Comparison of ENCODE assay signal across 24 mouse cellular contexts in genomic region chr13:75817183-75817582, GRCm38 (mm10). TPM values are rescaled to one million over a fixed set of nuclear protein-coding genes. Genes with fewer than 3 reads are reported as not detected.
DNase-seq lines count a peak whose midpoint lies in the region; ATAC-seq and TF ChIP-seq lines count a peak whose summit lies in the region.
"Had no signal": no experiment of that assay in that cellular context is flagged by ENCODE, and none has a peak within 500 bp of the region (broad histone marks: within the 10 kb centered on the region; RNA-seq: fewer than 3 reads in every experiment).

No protein-coding gene starts in this region.

- H3K4me2 ChIP-seq in forebrain, embryonic 12.5 days = no peak overlapping the region
- H3K4me2 ChIP-seq: heart, embryonic 11.5 days; hindbrain, embryonic 13.5 days; intestine, embryonic 15.5 days had no signal

- TF ChIP-seq POLR2A in MEL (IDR thresholded peaks at IDR 0.05; ENCODE audit: control insufficient read depth in 1 of 2, insufficient read depth in 1 of 2, low read depth in 1 of 2, low read length in 2 of 2, poor library complexity in 1 of 2) = no peak

- H3K36me3 ChIP-seq in MEL (ENCODE audit: control insufficient read depth in 1 of 2, insufficient read depth in 2 of 2, low read length in 2 of 2) = peaks cover 0 to 10% of the 10 kb centered on the region in 2 experiments; a peak in 2 of 4 replicates
- H3K36me3 ChIP-seq in forebrain, embryonic 12.5 days (replicated peaks) = no peaks in the 10 kb centered on the region
- H3K36me3 ChIP-seq: forebrain, embryonic 10.5 days; hindbrain, embryonic 10.5 days; hindbrain, embryonic 13.5 days; intestine, embryonic 15.5 days had no signal

- H3K4me1 ChIP-seq in MEL (ENCODE audit: control insufficient read depth in 1 of 2, insufficient read depth in 2 of 2, low read length in 2 of 2) = peaks cover 3 to 5% of the 10 kb centered on the region in 2 experiments; a peak in 3 of 4 replicates
- peaks cover 5% of the 10 kb centered on the region; the same call in 1 of the 2 replicates for H3K4me1 ChIP-seq in forebrain, embryonic 12.5 days
- H3K4me1 ChIP-seq: hindbrain, embryonic 10.5 days; hindbrain, embryonic 13.5 days; intestine, embryonic 15.5 days had no signal

- peak; percentile 82 to 93 for TF ChIP-seq EP300 in MEL (IDR thresholded peaks at IDR 0.05; ENCODE audit: low read depth in 1 of 2, low read length in 2 of 2)

- 100% methylated on average over 2 of the region's 2 CpGs for WGBS in forebrain, embryonic 12.5 days

- H3K9ac ChIP-seq in MEL (ENCODE audit: control insufficient read depth, low read depth, low read length, poor library complexity, severe bottlenecking) = no peak overlapping the region
- no peak overlapping the region for H3K9ac ChIP-seq in forebrain, embryonic 12.5 days
- H3K9ac ChIP-seq: forebrain, postnatal 0 days; hindbrain, embryonic 13.5 days; intestine, embryonic 15.5 days had no signal

- H3K27ac ChIP-seq in MEL (ENCODE audit: control insufficient read depth, low read depth, low read length) = no peak overlapping the region
- no peak overlapping the region for H3K27ac ChIP-seq in forebrain, embryonic 12.5 days
- H3K27ac ChIP-seq: forebrain, embryonic 10.5 days; heart, adult 2 months; hindbrain, embryonic 10.5 days; hindbrain, embryonic 13.5 days; intestine, embryonic 15.5 days had no signal

- no peak for TF ChIP-seq RAD21 in MEL (IDR thresholded peaks at IDR 0.05; ENCODE audit: low read depth, low read length)

- H3K27me3 ChIP-seq in MEL (ENCODE audit: control insufficient read depth in 1 of 2, insufficient read depth in 2 of 2, low read length in 2 of 2) = no peaks in the 10 kb centered on the region
- H3K27me3 ChIP-seq in forebrain, embryonic 12.5 days = no peaks in the 10 kb centered on the region
- H3K27me3 ChIP-seq: hindbrain, embryonic 13.5 days; intestine, embryonic 15.5 days had no signal

- no peak for TF ChIP-seq CTCF in MEL (IDR thresholded peaks at IDR 0.05 in 2 of 3, conservative IDR thresholded peaks at IDR 0.05 in 1 of 3; ENCODE audit: control insufficient read depth in 1 of 3, insufficient read depth in 1 of 3, low read depth in 2 of 3, low read length in 3 of 3, poor library complexity in 1 of 3, severe bottlenecking in 1 of 3)

- no peaks in the 10 kb centered on the region for H3K9me3 ChIP-seq in MEL (replicated peaks; ENCODE audit: insufficient read depth, low read length)
- H3K9me3 ChIP-seq in forebrain, embryonic 12.5 days = no peaks in the 10 kb centered on the region
- H3K9me3 ChIP-seq: forebrain, embryonic 10.5 days; hindbrain, embryonic 10.5 days; hindbrain, embryonic 13.5 days; intestine, embryonic 15.5 days had no signal

- peak; percentile 28 for ATAC-seq in granulocyte monocyte progenitor cell, adult 5-6 weeks (replicated peaks; ENCODE audit: poor library complexity, severe bottlenecking)
- ATAC-seq in megakaryocyte-erythroid progenitor cell, adult 5-6 weeks (replicated peaks; ENCODE audit: low FRiP score, low TSS enrichment, poor library complexity, severe bottlenecking) = peak; percentile 86
- ATAC-seq in activated CD4-positive, CD25-positive, alpha-beta regulatory T cell, adult 4 months = no peak
- ATAC-seq in forebrain, embryonic 12.5 days (ENCODE audit: low FRiP score) = no peak
- ATAC-seq: CD4-positive, CD25-positive, alpha-beta regulatory T cell, adult 4 months; forebrain, embryonic 14.5 days; forebrain, postnatal 0 days; hindbrain, embryonic 16.5 days; intestine, embryonic 15.5 days had no signal

- no peaks in the 10 kb centered on the region for H3K79me2 ChIP-seq in MEL (ENCODE audit: control insufficient read depth, insufficient read depth, low read length, poor library complexity)

- peak; percentile 87 for DNase-seq in 416B (ENCODE audit: low read depth)
- peak; percentile 85 for DNase-seq in MEL (ENCODE audit: low read depth, low spot score)
- DNase-seq in right cerebral cortex, postnatal 36 days (ENCODE audit: low spot score in 2 of 2) = no peak
- DNase-seq: adrenal gland, adult 8-10 months; adrenal gland, postnatal 25 days; cerebellum, adult 11-12 months; cerebellum, adult 8-10 months; cerebellum, postnatal 10 days; cerebellum, postnatal 36 days; forebrain, postnatal 0 days; gastrocnemius, postnatal 25 days; heart, adult 2 months had no signal

- H3K4me3 ChIP-seq in MEL (ENCODE audit: control insufficient read depth in 1 of 2, insufficient read depth in 1 of 2, low read depth in 2 of 2, low read length in 2 of 2) = no peak overlapping the region
- no peak overlapping the region for H3K4me3 ChIP-seq in forebrain, embryonic 12.5 days (replicated peaks)
- H3K4me3 ChIP-seq: forebrain, embryonic 10.5 days; heart, adult 2 months; hindbrain, embryonic 10.5 days; hindbrain, embryonic 13.5 days; intestine, embryonic 15.5 days had no signal

TF ChIP-seq in MEL, 35 proteins besides CTCF, POLR2A, EP300 and RAD21:
- TF ChIP-seq USF2 (IDR thresholded peaks at IDR 0.05; ENCODE audit: borderline replicate concordance in 1 of 2, insufficient read depth in 1 of 2, low read depth in 1 of 2, low read length in 2 of 2) (no peak), NELFE (IDR thresholded peaks at IDR 0.05; ENCODE audit: low read depth, low read length) (no peak), GABPA (IDR thresholded peaks at IDR 0.05; ENCODE audit: low read depth, low read length) (no peak), TCF12 (IDR thresholded peaks at IDR 0.05; ENCODE audit: low read depth, low read length) (peak; percentile 71; the same call in 1 of the 2 replicates), SMC3 (IDR thresholded peaks at IDR 0.05; ENCODE audit: low read depth, low read length) (no peak), MYB (IDR thresholded peaks at IDR 0.05; ENCODE audit: low read depth, low read length) (no peak), E2F4 (IDR thresholded peaks at IDR 0.05; ENCODE audit: borderline replicate concordance, low read depth, low read length) (no peak), USF1 (IDR thresholded peaks at IDR 0.05; ENCODE audit: low read depth, low read length) (no peak), HCFC1 (IDR thresholded peaks at IDR 0.05; ENCODE audit: low read depth, low read length) (no peak), KAT2A (conservative IDR thresholded peaks at IDR 0.05; ENCODE audit: low read depth, low read length) (no peak), CHD1 (IDR thresholded peaks at IDR 0.05; ENCODE audit: low read depth, low read length) (no peak), MAZ (IDR thresholded peaks at IDR 0.05; ENCODE audit: low read depth, low read length) (no peak), JUND (IDR thresholded peaks at IDR 0.05; ENCODE audit: low read depth, low read length) (no peak), GATA1 (IDR thresholded peaks at IDR 0.05; ENCODE audit: low read depth, low read length) (peak; percentile 82), ZNF384 (IDR thresholded peaks at IDR 0.05; ENCODE audit: low read depth, low read length) (no peak), ZKSCAN1 (IDR thresholded peaks at IDR 0.05; ENCODE audit: low read depth, low read length) (no peak), TAL1 (IDR thresholded peaks at IDR 0.05; ENCODE audit: low read length) (peak; percentile 84), ZMIZ1 (IDR thresholded peaks at IDR 0.05; ENCODE audit: low read depth, low read length) (no peak), ZC3H11A (IDR thresholded peaks at IDR 0.05; ENCODE audit: low read depth, low read length) (no peak), ELF1 (IDR thresholded peaks at IDR 0.05; ENCODE audit: low read depth, low read length) (no peak), CHD2 (IDR thresholded peaks at IDR 0.05; ENCODE audit: low read length) (no peak), MAX (IDR thresholded peaks at IDR 0.05; ENCODE audit: low read length) (no peak), BHLHE40 (IDR thresholded peaks at IDR 0.05; ENCODE audit: borderline replicate concordance, low read depth, low read length) (no peak), ETS1 (IDR thresholded peaks at IDR 0.05; ENCODE audit: low read depth, low read length) (no peak), MAFK (IDR thresholded peaks at IDR 0.05; ENCODE audit: borderline replicate concordance, low read depth, low read length) (no peak), POLR2AphosphoS2 (IDR thresholded peaks at IDR 0.05; ENCODE audit: low read length) (no peak), MXI1 (IDR thresholded peaks at IDR 0.05; ENCODE audit: low read depth, low read length) (no peak)
TF ChIP-seq in MEL: peak in this region for 3.

RNA-seq across cellular contexts. Expression of gene Glrx, which starts 22.5 kb away (rescaled TPM):
- total RNA-seq in MEL (2012; rRNA removed) = 9.2 and 12.7 TPM in 2 replicates
- 10 to 100 TPM in 1 of 2 experiments, not detected in 1; 20.2 TPM for polyA plus RNA-seq in MEL (2012; ENCODE audit: insufficient read depth in 1 of 2, insufficient read length in 2 of 2, low read depth in 1 of 2, low replicate concordance in 2 of 2, missing spikeins in 1 of 2)
- total RNA-seq in granulocyte monocyte progenitor cell, adult 5-6 weeks (2014; fragmentation: Nextera tagmentation) = 143 and 158 TPM in 2 replicates
- 130 and 142 TPM in 2 replicates for total RNA-seq in granulocyte monocyte progenitor cell, adult 5-6 weeks (2017)
- total RNA-seq in megakaryocyte-erythroid progenitor cell, adult 5-6 weeks (2014; fragmentation: Nextera tagmentation) = 30.8 and 54.1 TPM in 2 replicates
- total RNA-seq in megakaryocyte-erythroid progenitor cell, adult 5-6 weeks (2017) = 29.4 and 43.8 TPM in 2 replicates
- 100 to 1,000 TPM; 318 to 351 TPM for polyA plus RNA-seq in activated CD4-positive, CD25-positive, alpha-beta regulatory T cell, adult 4 months (2017; shearing (Covaris generic))
- polyA plus RNA-seq in forebrain, embryonic 12.5 days (2016; fragmentation: Nextera tagmentation; extraction: Ambion mirVana) = 24.3 and 27.8 TPM in 2 replicates

Comparison
In these comparisons a context has a peak if more than half of its experiments do, and no peak if none do; other contexts are left out.
1. DNase-seq: peak in 416B (single experiment) and MEL (single experiment); none in right cerebral cortex, postnatal 36 days (0 of 2).
2. ATAC-seq: peak in granulocyte monocyte progenitor cell, adult 5-6 weeks (single experiment) and megakaryocyte-erythroid progenitor cell, adult 5-6 weeks (single experiment); none in activated CD4-positive, CD25-positive, alpha-beta regulatory T cell, adult 4 months (single experiment) and forebrain, embryonic 12.5 days (single experiment).